Mouse (Mus musculus): ENCODE results near the gene Gm38655. TPM values are rescaled to one million over a fixed set of nuclear protein-coding genes. Genes with fewer than 3 reads are reported as not detected.

Gene Gm38655
- not detected for polyA plus RNA-seq (2014; fragmentation: Illumina TruSeq; extraction: RNeasy Lipid Tissue Mini Kit (QIAGEN cat#74804); ENCODE audit: low read depth, low replicate concordance)

GRCm38 (mm10) chr17:25175411-25175810 is at the start of gene Gm38655:
Gene Gm38655, minus strand, starts transcription at chr17:25175471.

GRCm38 (mm10) chr17:25188150-25189031 is 13.1 kb upstream of the Gm38655 start, which contains the start of gene Unkl:
Gene Unkl, plus strand, starts transcription at chr17:25188397.

GRCm38 (mm10) chr17:25184129-25184691 is 8.9 kb upstream of the Gm38655 start, which contains the start of gene BC003965:
Gene BC003965, plus strand, starts transcription at chr17:25184554.

GRCm38 (mm10) chr17:25162161-25162560 is 13.1 kb downstream of the Gm38655 start, which contains the start of gene Ccdc154:
Gene Ccdc154, plus strand, starts transcription at chr17:25162461.

GRCm38 (mm10) chr17:25133275-25133698 is 42.0 kb downstream of the Gm38655 start, which contains the start of gene Clcn7:
Gene Clcn7, plus strand, starts transcription at chr17:25133391.

Other genes starting within 250 kb of the Gm38655 start
- gene Mapk8ip3, start 238.5 kb downstream of the Gm38655 start, polyA plus RNA-seq (2014; fragmentation: Illumina TruSeq; extraction: RNeasy Lipid Tissue Mini Kit (QIAGEN cat#74804); ENCODE audit: low read depth, low replicate concordance), result 67.2 TPM
- 6.5 TPM for gene Jpt2, start 214.8 kb downstream of the Gm38655 start, polyA plus RNA-seq (2014; fragmentation: Illumina TruSeq; extraction: RNeasy Lipid Tissue Mini Kit (QIAGEN cat#74804); ENCODE audit: low read depth, low replicate concordance)
- 8.1 TPM for gene Cramp1l, start 159.7 kb downstream of the Gm38655 start, polyA plus RNA-seq (2014; fragmentation: Illumina TruSeq; extraction: RNeasy Lipid Tissue Mini Kit (QIAGEN cat#74804); ENCODE audit: low read depth, low replicate concordance)
- 5.2 TPM for gene Ift140, start 159.4 kb downstream of the Gm38655 start, polyA plus RNA-seq (2014; fragmentation: Illumina TruSeq; extraction: RNeasy Lipid Tissue Mini Kit (QIAGEN cat#74804); ENCODE audit: low read depth, low replicate concordance)
- gene Tmem204, start 91.9 kb downstream of the Gm38655 start, polyA plus RNA-seq (2014; fragmentation: Illumina TruSeq; extraction: RNeasy Lipid Tissue Mini Kit (QIAGEN cat#74804); ENCODE audit: low read depth, low replicate concordance), result 49.6 TPM
- 17.6 TPM for gene Telo2, start 59.5 kb downstream of the Gm38655 start, polyA plus RNA-seq (2014; fragmentation: Illumina TruSeq; extraction: RNeasy Lipid Tissue Mini Kit (QIAGEN cat#74804); ENCODE audit: low read depth, low replicate concordance)
- gene Ptx4, start 54.7 kb downstream of the Gm38655 start, polyA plus RNA-seq (2014; fragmentation: Illumina TruSeq; extraction: RNeasy Lipid Tissue Mini Kit (QIAGEN cat#74804); ENCODE audit: low read depth, low replicate concordance), result not detected
- gene Clcn7, start 42.1 kb downstream of the Gm38655 start, polyA plus RNA-seq (2014; fragmentation: Illumina TruSeq; extraction: RNeasy Lipid Tissue Mini Kit (QIAGEN cat#74804); ENCODE audit: low read depth, low replicate concordance), result 22.7 TPM
- gene Ccdc154, start 13.0 kb downstream of the Gm38655 start, polyA plus RNA-seq (2014; fragmentation: Illumina TruSeq; extraction: RNeasy Lipid Tissue Mini Kit (QIAGEN cat#74804); ENCODE audit: low read depth, low replicate concordance), result not detected
- gene BC003965, start 9.1 kb upstream of the Gm38655 start, polyA plus RNA-seq (2014; fragmentation: Illumina TruSeq; extraction: RNeasy Lipid Tissue Mini Kit (QIAGEN cat#74804); ENCODE audit: low read depth, low replicate concordance), result 21.1 TPM
- 9.1 TPM for gene Unkl, start 12.9 kb upstream of the Gm38655 start, polyA plus RNA-seq (2014; fragmentation: Illumina TruSeq; extraction: RNeasy Lipid Tissue Mini Kit (QIAGEN cat#74804); ENCODE audit: low read depth, low replicate concordance)
- 18.7 TPM for gene Gnptg, start 64.7 kb upstream of the Gm38655 start, polyA plus RNA-seq (2014; fragmentation: Illumina TruSeq; extraction: RNeasy Lipid Tissue Mini Kit (QIAGEN cat#74804); ENCODE audit: low read depth, low replicate concordance)
- gene Tsr3, start 64.7 kb upstream of the Gm38655 start, polyA plus RNA-seq (2014; fragmentation: Illumina TruSeq; extraction: RNeasy Lipid Tissue Mini Kit (QIAGEN cat#74804); ENCODE audit: low read depth, low replicate concordance), result 9.7 TPM
- gene Baiap3, start 80.9 kb upstream of the Gm38655 start, polyA plus RNA-seq (2014; fragmentation: Illumina TruSeq; extraction: RNeasy Lipid Tissue Mini Kit (QIAGEN cat#74804); ENCODE audit: low read depth, low replicate concordance), result 1.0 TPM
- gene Ube2i, start 99.2 kb upstream of the Gm38655 start, polyA plus RNA-seq (2014; fragmentation: Illumina TruSeq; extraction: RNeasy Lipid Tissue Mini Kit (QIAGEN cat#74804); ENCODE audit: low read depth, low replicate concordance), result 105 TPM
- gene Prss34, start 122.9 kb upstream of the Gm38655 start, polyA plus RNA-seq (2014; fragmentation: Illumina TruSeq; extraction: RNeasy Lipid Tissue Mini Kit (QIAGEN cat#74804); ENCODE audit: low read depth, low replicate concordance), result not detected
- not detected for gene Prss28, start 133.2 kb upstream of the Gm38655 start, polyA plus RNA-seq (2014; fragmentation: Illumina TruSeq; extraction: RNeasy Lipid Tissue Mini Kit (QIAGEN cat#74804); ENCODE audit: low read depth, low replicate concordance)
- not detected for gene Prss29, start 143.2 kb upstream of the Gm38655 start, polyA plus RNA-seq (2014; fragmentation: Illumina TruSeq; extraction: RNeasy Lipid Tissue Mini Kit (QIAGEN cat#74804); ENCODE audit: low read depth, low replicate concordance)
- gene Tpsab1, start 170.1 kb upstream of the Gm38655 start, polyA plus RNA-seq (2014; fragmentation: Illumina TruSeq; extraction: RNeasy Lipid Tissue Mini Kit (QIAGEN cat#74804); ENCODE audit: low read depth, low replicate concordance), result 0.39 TPM
- gene Tpsb2, start 190.8 kb upstream of the Gm38655 start, polyA plus RNA-seq (2014; fragmentation: Illumina TruSeq; extraction: RNeasy Lipid Tissue Mini Kit (QIAGEN cat#74804); ENCODE audit: low read depth, low replicate concordance), result 2.8 TPM
- gene Tpsg1, start 193.8 kb upstream of the Gm38655 start, polyA plus RNA-seq (2014; fragmentation: Illumina TruSeq; extraction: RNeasy Lipid Tissue Mini Kit (QIAGEN cat#74804); ENCODE audit: low read depth, low replicate concordance), result not detected